Mouse (Mus musculus) olfactory bulb, adult 2 months (tissue): Measurements from ENCODE around the gene Ptpn7.

Source experiments
- CTCF ChIP-seq: fragments of 200-500 bp; IDR thresholded peaks from 2 replicates; pipeline ENCODE4 v1.5.1; 2012; ENCODE audit warnings: low read depth, mild to moderate bottlenecking, low read length, moderate library complexity; ENCODE audit not compliant: insufficient read depth
- POLR2A ChIP-seq: fragments of 200-500 bp; IDR thresholded peaks from 2 replicates; pipeline ENCODE4 v1.6.1; 2012; ENCODE audit warnings: mild to moderate bottlenecking, low read depth, low read length, moderate library complexity; ENCODE audit not compliant: insufficient read depth

DNA sequence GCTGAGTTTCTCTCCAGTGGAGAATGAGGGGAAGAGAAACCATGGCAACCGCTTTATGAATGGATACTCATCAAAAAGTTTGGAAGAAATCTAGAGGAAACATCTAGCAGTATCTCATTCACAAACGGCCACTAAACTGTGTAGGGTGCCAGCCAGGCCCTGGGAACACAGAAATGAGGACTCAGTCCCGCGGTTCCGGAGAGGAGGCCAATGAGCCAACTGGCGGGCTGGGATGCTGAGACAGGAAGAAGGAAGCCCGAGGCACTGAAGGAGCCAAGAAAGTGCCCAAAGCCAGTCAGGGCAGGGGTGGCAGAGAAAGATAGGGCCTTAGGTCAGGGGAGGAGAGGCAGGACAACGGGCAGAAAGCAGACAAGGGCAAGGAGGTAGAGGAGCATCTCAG lies 53.9 kb downstream of the Ptpn7 start:
- TF ChIP-seq POLR2A (no peak), CTCF (no peak)
